31 mouse cellular contexts compared by ENCODE assay signal in genomic region chr11:53210876-53211275, GRCm38 (mm10).
"Had no signal": no experiment of that assay in that cellular context is flagged by ENCODE, and none has a peak within 500 bp of the region (broad histone marks: within the 10 kb centered on the region; RNA-seq: fewer than 3 reads in every experiment).

No protein-coding gene starts in this region.

- H3K9ac ChIP-seq: limb, embryonic 12.5 days; limb, embryonic 13.5 days; limb, embryonic 15.5 days; liver, embryonic 12.5 days; liver, embryonic 13.5 days; liver, embryonic 14.5 days; liver, embryonic 15.5 days; liver, postnatal 0 days; lung, embryonic 14.5 days; lung, embryonic 15.5 days; midbrain, embryonic 12.5 days; midbrain, embryonic 13.5 days; midbrain, embryonic 15.5 days had no signal

- H3K9me3 ChIP-seq: limb, embryonic 10.5 days; limb, embryonic 12.5 days; limb, embryonic 13.5 days; limb, embryonic 15.5 days; liver, embryonic 12.5 days; liver, embryonic 13.5 days; liver, embryonic 15.5 days; lung, embryonic 15.5 days; megakaryocyte, embryonic 14.5 days; midbrain, embryonic 10.5 days; midbrain, embryonic 12.5 days; midbrain, embryonic 13.5 days; midbrain, embryonic 15.5 days had no signal

- ATAC-seq: liver, embryonic 12.5 days; liver, postnatal 0 days; lung, postnatal 0 days; midbrain, embryonic 13.5 days; midbrain, embryonic 15.5 days; midbrain, embryonic 16.5 days had no signal

- H3K27ac ChIP-seq: limb, embryonic 10.5 days; limb, embryonic 12.5 days; limb, embryonic 13.5 days; limb, embryonic 15.5 days; liver, embryonic 12.5 days; liver, embryonic 13.5 days; liver, embryonic 14.5 days; liver, embryonic 15.5 days; lung, embryonic 15.5 days; macrophage; midbrain, embryonic 10.5 days; midbrain, embryonic 12.5 days; midbrain, embryonic 13.5 days; midbrain, embryonic 15.5 days had no signal

- H3K36me3 ChIP-seq: limb, embryonic 10.5 days; limb, embryonic 12.5 days; limb, embryonic 13.5 days; limb, embryonic 15.5 days; liver, embryonic 12.5 days; liver, embryonic 13.5 days; liver, embryonic 15.5 days; lung, embryonic 15.5 days; midbrain, embryonic 10.5 days; midbrain, embryonic 12.5 days; midbrain, embryonic 13.5 days; midbrain, embryonic 15.5 days had no signal

- DNase-seq: left cerebral cortex, postnatal 4 days; liver; liver, embryonic 13.5 days; liver, postnatal 0 days; lung, adult 18-20 months; lung, adult 2 months; lung, embryonic 14.5 days; lung, postnatal 10 days; lung, postnatal 14 days; lung, postnatal 36 days; lung, postnatal 4 days; midbrain, embryonic 14.5 days had no signal

- H3K27me3 ChIP-seq: limb, embryonic 12.5 days; limb, embryonic 13.5 days; limb, embryonic 15.5 days; liver, embryonic 12.5 days; liver, embryonic 13.5 days; liver, embryonic 15.5 days; lung, embryonic 15.5 days; midbrain, embryonic 12.5 days; midbrain, embryonic 13.5 days; midbrain, embryonic 15.5 days had no signal

- H3K4me3 ChIP-seq: limb, embryonic 10.5 days; limb, embryonic 12.5 days; limb, embryonic 13.5 days; limb, embryonic 15.5 days; liver, embryonic 12.5 days; liver, embryonic 13.5 days; liver, embryonic 15.5 days; lung, embryonic 15.5 days; megakaryocyte, embryonic 14.5 days; midbrain, embryonic 10.5 days; midbrain, embryonic 12.5 days; midbrain, embryonic 13.5 days; midbrain, embryonic 15.5 days; myocyte had no signal

- H3K4me2 ChIP-seq: limb, embryonic 12.5 days; limb, embryonic 13.5 days; limb, embryonic 15.5 days; liver, embryonic 11.5 days; liver, embryonic 12.5 days; liver, embryonic 13.5 days; liver, embryonic 15.5 days; lung, embryonic 14.5 days; lung, embryonic 15.5 days; midbrain, embryonic 11.5 days; midbrain, embryonic 12.5 days; midbrain, embryonic 13.5 days; midbrain, embryonic 15.5 days had no signal

- H3K4me1 ChIP-seq: limb, embryonic 10.5 days; limb, embryonic 12.5 days; limb, embryonic 13.5 days; limb, embryonic 15.5 days; liver, embryonic 12.5 days; liver, embryonic 13.5 days; liver, embryonic 15.5 days; lung, embryonic 15.5 days; megakaryocyte, embryonic 14.5 days; midbrain, embryonic 10.5 days; midbrain, embryonic 12.5 days; midbrain, embryonic 13.5 days; midbrain, embryonic 15.5 days had no signal
